Mouse (Mus musculus) heart, adult 11 months (tissue): ENCODE measurements at regions not wholly inside any gene's neighbourhood (a gene's known extent, or its start where the extent isn't known, plus 50 kb on each side); places are given as distances from the start of the nearest gene placed in this dataset.

Experiments used
- DNase-seq: peaks from one replicate; pipeline ENCODE4 v3.0.0; 2022

GRCm38 (mm10) chrX:21293666-21294065 lies 118.2 kb upstream of the Gm21876 start:
- no peak for DNase-seq

DNA sequence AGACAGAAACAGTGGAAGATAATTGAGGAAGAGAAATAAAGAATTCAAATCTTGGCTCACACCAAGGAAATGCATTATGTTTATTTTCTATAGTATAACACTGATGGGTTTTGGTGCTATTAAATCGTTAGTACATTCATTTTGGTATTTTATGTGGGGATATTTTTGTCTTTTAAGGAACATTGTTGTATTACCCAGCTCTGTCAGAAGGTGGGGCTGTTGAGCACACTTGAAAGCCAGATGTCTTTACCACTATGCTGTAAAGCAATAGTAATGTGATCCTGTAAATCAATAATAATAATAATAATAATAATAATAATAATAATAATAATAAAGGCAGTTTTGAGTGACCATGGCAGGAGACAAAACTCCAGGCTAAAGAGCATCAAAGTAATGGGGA lies 120.0 kb upstream of the Gm21876 start:
- DNase-seq = no peak

DNA sequence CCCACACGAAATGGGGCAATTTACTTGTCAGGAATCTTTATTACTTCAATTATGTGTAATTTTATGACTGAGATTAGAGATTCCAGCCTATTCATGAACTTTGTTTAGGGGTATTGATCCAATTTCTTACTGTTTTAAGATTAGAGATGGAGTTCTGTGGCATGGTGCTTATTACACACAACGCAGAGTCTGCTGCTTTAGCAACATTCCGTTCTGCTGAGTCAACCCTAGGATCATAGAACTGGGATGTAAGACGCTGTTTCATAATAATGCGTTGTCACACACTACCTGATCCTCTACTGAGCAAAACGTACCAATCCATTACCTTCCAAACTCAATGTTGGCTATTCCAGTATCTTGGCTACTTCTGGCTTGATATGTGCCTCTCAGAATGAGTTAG lies 121.9 kb upstream of the Gm21876 start:
- no peak for DNase-seq

DNA sequence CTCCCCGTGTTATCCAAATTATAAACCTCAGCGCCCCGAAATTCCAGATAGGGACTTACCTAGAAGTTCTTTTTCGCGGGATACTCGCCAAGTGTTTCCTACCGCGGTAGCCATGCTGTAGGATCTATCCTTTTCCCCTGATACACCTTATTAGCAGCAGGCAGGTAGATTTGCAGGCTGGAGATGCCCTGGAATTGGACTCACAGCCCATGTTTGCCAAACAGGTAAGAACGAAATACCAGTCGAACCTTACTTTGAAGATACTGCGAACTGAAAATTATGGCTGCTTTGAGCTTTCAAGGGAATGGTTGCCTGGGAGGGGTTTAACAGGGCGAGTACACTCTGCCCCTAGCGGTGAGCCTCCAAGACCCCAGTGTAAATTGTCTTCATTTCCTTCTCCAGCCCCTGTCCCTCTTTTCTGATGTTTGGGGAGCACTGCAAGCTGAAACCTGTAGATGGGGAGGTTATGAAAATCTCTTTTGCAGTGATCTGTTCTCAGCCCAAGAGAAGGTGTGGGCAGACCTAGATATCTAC lies 149.8 kb upstream of the Agtr2 start:
- DNase-seq = no peak

DNA sequence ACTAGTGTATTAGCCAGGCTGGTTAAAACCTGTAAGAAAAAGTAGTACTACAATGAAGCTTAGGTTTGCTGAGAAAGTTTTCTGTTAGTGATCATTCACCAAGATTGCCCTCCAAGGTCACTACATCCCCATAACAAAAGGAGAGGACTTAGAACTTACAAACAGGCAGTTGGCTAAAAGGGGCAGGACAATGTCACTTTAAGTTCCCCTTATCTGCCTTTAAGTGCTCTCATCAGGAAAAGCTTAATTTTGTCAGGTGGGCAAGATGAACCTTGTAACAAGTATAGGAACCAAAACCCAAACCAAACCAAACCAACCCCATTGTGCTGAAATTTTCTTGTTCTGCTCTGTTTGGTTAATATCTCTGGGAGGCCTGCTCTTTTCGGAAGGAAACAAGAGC lies 139.9 kb upstream of the Agtr2 start:
- no peak for DNase-seq

DNA sequence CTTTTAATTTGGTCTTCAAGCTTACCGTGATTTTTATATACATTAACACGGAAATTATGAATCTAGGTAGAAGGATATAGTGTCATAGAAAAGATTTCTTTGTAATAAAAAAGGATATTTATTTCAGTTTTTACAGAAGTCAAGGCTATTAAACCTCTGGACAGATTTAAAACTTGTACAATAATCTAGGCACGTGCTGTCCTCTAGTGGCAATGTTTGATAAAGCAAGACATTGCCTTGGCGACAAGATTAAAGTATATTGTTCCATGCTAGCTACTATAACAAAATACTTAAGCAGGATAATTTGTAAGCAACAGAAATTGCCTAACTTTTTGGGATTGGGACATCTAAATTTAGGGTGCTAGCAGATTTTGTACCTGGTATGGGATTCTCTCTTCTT lies 133.8 kb upstream of the Agtr2 start:
- DNase-seq = no peak

DNA sequence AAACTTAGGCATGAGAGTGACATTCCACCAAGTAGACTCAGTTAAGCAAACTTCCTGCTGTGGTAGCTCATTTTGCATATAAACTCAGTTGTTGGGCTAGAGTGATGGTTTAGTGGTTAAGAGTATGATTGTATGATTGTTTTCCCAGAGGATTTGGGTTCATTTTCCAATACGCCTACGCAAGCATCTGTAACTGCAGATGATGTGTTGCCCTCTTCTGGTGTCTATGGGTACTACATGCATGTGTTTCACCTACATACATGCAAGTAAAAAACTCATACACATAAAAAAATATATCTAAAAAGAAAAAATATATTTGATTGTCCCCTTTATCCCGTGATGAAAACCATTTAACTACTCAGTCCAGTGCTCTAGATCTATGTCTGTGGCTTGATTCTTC lies 132.0 kb upstream of the Agtr2 start:
- DNase-seq = no peak

DNA sequence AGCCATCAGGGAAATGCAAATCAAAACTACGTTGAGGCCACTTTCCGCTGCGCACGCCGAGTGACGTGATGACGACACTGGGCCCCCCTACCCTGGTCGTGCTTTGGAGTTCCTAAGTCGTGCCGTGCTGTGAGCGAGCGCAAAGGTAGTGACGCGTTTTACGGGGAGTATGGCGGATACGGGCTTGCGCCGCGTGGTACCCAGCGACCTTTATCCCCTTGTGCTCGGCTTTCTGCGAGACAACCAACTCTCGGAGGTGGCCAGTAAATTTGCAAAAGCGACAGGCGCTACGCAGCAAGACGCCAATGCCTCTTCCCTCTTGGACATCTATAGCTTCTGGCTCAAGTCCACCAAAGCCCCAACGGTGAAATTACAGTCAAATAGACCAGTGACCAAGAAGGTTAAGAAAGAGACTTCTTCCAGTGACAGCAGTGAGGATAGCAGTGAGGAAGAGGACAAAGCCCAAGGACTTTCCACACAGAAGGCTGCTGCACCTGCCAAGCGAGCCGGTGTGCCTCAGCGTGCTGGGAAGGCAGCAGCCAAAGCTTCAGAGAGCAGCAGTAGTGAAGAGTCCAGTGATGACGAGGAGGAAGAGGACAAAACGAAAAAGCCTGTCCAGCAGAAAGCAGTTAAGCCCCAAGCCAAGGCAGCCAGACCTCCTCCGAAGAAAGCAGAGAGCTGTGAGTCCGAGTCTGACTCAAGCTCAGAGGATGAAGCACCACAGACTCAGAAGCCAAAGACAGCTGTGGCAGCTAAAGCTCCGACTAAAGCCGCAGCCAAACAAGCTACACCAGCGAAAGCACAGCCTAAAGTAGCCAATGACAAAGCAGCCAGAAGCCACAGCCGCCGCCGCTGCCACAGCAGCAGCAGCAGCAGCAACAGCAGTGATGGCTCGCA lies 123.3 kb upstream of the Agtr2 start:
- peak; percentile 90 for DNase-seq

GRCm38 (mm10) chrX:21385221-21385620 lies 99.1 kb upstream of the Agtr2 start:
- DNase-seq = no peak

- no peak for DNase-seq
Observed at GRCm38 (mm10) chrX:21389992-21390391, 94.4 kb upstream of the Agtr2 start.

GRCm38 (mm10) chrX:21393212-21393611 lies 91.1 kb upstream of the Agtr2 start:
- peak; percentile 92 for DNase-seq

GRCm38 (mm10) chrX:21424797-21425196 lies 59.5 kb upstream of the Agtr2 start:
- no peak for DNase-seq

DNA sequence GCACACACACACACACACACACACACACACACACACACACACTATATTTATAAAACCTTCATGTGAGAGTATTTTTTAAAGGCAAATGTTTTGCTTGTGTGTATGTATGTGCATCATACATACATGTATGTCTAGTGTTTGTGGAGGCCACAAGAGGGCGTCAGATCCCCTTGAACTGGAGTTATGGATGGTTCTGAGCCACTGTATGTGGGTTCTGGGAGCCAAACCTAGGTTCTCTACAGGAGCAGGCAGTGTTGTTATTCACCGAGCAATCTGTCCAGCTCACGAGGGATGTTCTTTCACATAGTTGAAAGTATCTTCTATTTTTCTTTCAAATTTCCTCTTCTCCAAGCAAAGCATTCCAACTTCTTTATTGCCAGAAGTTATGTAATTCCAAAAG lies 56.3 kb upstream of the Agtr2 start:
- peak; percentile 81 for DNase-seq

- no peak for DNase-seq
Observed at GRCm38 (mm10) chrX:21433501-21433900, 50.8 kb upstream of the Agtr2 start.
